Mouse (Mus musculus) kidney, embryonic 15.5 days (tissue): ENCODE measurements around the gene Map3k10. TPM values are rescaled to one million over a fixed set of nuclear protein-coding genes. Genes with fewer than 3 reads are reported as not detected.

ENCODE experiments used
- ATAC-seq: fragments of 200-750 bp; cut with Nextera tagmentation; replicated peaks from 2 replicates; pipeline ENCODE4 v1.8.0; 2017; ENCODE audit warnings: moderate TSS enrichment; ENCODE audit not compliant: low FRiP score
- H3K27ac ChIP-seq: fragments of 300-500 bp; sonication (generic); 2 replicates; pipeline ENCODE4 v1.5.1; 2015; ENCODE audit warnings: mild to moderate bottlenecking, inconsistent platforms
- H3K27me3 ChIP-seq: fragments of 300-500 bp; sonication (generic); 2 replicates; pipeline ENCODE4 v1.6.1; 2015; ENCODE audit warnings: inconsistent platforms
- H3K36me3 ChIP-seq: fragments of 300-500 bp; sonication (generic); 2 replicates; pipeline ENCODE4 v1.6.1; 2015; ENCODE audit warnings: inconsistent platforms
- H3K4me1 ChIP-seq: fragments of 300-500 bp; sonication (generic); 2 replicates; pipeline ENCODE4 v1.6.1; 2015; ENCODE audit warnings: inconsistent platforms
- H3K4me2 ChIP-seq: fragments of 300-500 bp; sonication (generic); 2 replicates; pipeline ENCODE4 v1.6.1; 2015; ENCODE audit warnings: moderate library complexity, mild to moderate bottlenecking, inconsistent platforms
- H3K4me3 ChIP-seq: fragments of 300-500 bp; sonication (generic); replicated peaks from 2 replicates; pipeline ENCODE4 v1.5.1; 2015; ENCODE audit warnings: mild to moderate bottlenecking, inconsistent platforms
- H3K9ac ChIP-seq: fragments of 300-500 bp; sonication (generic); 2 replicates; pipeline ENCODE4 v1.6.1; 2015; ENCODE audit warnings: mild to moderate bottlenecking, inconsistent platforms
- H3K9me3 ChIP-seq: fragments of 300-500 bp; sonication (generic); replicated peaks from 2 replicates; pipeline ENCODE4 v1.6.1; 2016; ENCODE audit warnings: inconsistent platforms
- WGBS: fragments of 180-500 bp; shearing (Covaris S2); methylation state at CpG from one replicate; pipeline ENCODE4 v1.1.7; 2015; ENCODE audit warnings: mixed read lengths; 5-methylcytosine and 5-hydroxymethylcytosine counted together
- polyA plus RNA-seq: library from polyadenylated mRNA; unstranded; fragments of >200 nt; fragmentation: Nextera tagmentation; extraction: Ambion mirVana; gene quantifications from 2 replicates; pipeline ENCODE4 v1.2.1, GENCODE M21; 2015

Map3k10 gene
- polyA plus RNA-seq, 1 experiment from 2014 or later, result 7.6 TPM

DNA sequence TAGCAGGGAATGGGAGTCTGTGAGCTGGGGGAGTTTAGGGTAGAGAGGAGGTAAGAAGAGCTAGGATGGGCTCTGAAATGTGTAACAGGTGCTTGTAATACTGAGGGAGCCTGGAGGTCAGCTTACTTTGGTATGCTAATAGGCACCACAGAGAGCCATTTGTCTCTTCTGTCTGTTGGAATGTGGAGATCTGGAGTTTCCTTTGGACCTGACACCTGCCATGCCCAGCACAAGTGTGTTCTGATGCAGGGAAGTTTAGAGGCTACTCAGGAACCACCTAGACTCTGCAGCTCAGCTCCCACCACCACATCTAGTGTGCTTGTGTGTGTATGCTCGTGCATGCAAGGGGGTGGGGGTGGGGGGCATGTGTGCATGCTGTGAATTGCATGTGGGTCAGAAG is 52.2 kb downstream of the Map3k10 start:
- Histone ChIP-seq H3K4me1 (no peaks in the 10 kb centered on the region), H3K27ac (no peak overlapping the region), H3K4me3 (no peak overlapping the region), H3K27me3 (no peaks in the 10 kb centered on the region), H3K36me3 (peaks cover 98% of the 10 kb centered on the region), H3K9ac (no peak overlapping the region), H3K9me3 (no peaks in the 10 kb centered on the region), H3K4me2 (no peak overlapping the region)
- 76% methylated on average over 1 of the region's 1 CpGs for WGBS
- no peak for ATAC-seq

DNA sequence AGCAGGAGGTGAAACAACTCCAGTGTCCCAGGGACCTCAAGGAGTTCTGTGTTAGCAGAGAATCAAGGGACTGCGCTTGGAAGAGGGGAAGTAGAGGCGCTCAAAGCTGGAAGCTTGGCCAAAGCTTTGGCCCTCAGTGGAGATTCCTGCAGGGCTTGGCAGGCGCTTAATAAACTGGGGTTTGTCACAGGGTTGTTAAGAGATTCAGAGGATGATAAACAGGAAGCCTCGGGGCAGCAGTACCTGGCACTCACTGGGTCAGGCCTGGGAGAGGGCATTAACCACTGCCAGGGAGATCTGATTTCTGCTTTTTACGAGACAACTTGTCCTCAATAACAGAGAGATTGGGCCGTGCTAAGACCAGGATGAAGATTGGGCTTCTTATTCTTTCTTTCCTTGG is 53.4 kb downstream of the Map3k10 start:
- no peaks in the 10 kb centered on the region for H3K27me3 ChIP-seq
- peaks cover 98% of the 10 kb centered on the region for H3K36me3 ChIP-seq
- H3K9ac ChIP-seq, result no peak overlapping the region
- ATAC-seq, result no peak
- H3K4me2 ChIP-seq, result no peak overlapping the region
- H3K4me1 ChIP-seq, result no peaks in the 10 kb centered on the region
- H3K4me3 ChIP-seq, result no peak overlapping the region
- H3K27ac ChIP-seq, result no peak overlapping the region
- 72% methylated on average over 6 of the region's 6 CpGs for WGBS
- no peaks in the 10 kb centered on the region for H3K9me3 ChIP-seq

- 83% methylated on average over 8 of the region's 8 CpGs for WGBS
- Histone ChIP-seq H3K9ac (no peak overlapping the region), H3K27me3 (no peaks in the 10 kb centered on the region), H3K27ac (no peak overlapping the region), H3K4me1 (no peaks in the 10 kb centered on the region), H3K4me3 (no peak overlapping the region), H3K36me3 (peaks cover 59% of the 10 kb centered on the region), H3K9me3 (no peaks in the 10 kb centered on the region), H3K4me2 (no peak overlapping the region)
- no peak for ATAC-seq
Observed at GRCm38 (mm10) chr7:27613751-27614499, 60.5 kb downstream of the Map3k10 start.

GRCm38 (mm10) chr7:27612940-27613339 is 61.5 kb downstream of the Map3k10 start:
- peaks cover 3% of the 10 kb centered on the region for H3K4me1 ChIP-seq
- no peak overlapping the region for H3K4me3 ChIP-seq
- peaks cover 58% of the 10 kb centered on the region for H3K36me3 ChIP-seq
- H3K27ac ChIP-seq, result no peak overlapping the region
- WGBS, result 80% methylated on average over 4 of the region's 4 CpGs
- ATAC-seq, result no peak
- H3K9ac ChIP-seq, result no peak overlapping the region
- no peaks in the 10 kb centered on the region for H3K27me3 ChIP-seq
- H3K9me3 ChIP-seq, result no peaks in the 10 kb centered on the region
- no peak overlapping the region for H3K4me2 ChIP-seq

DNA sequence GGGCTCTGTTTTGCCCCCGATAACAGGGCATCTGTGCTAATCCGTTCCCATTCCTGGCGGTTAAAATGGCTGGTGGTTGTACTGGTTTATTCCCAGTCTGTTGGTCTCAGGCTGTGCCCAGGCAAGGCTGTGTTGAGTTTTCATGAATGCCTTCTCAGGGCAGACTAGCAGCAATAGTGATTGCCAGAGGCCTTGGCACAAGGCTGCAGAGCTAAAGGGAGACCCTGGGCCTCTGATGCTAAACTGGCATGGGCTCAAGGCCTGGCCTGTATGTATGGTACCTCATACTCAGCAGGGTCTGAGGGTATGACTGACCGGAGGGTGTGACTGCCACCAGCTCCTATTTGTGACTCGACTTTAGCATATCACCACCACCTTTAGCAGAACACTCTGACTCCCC is 63.5 kb downstream of the Map3k10 start:
- WGBS, result 91% methylated on average over 5 of the region's 5 CpGs
- H3K9me3 ChIP-seq, result no peaks in the 10 kb centered on the region
- peaks cover 37% of the 10 kb centered on the region for H3K36me3 ChIP-seq
- H3K4me1 ChIP-seq, result peaks cover 23% of the 10 kb centered on the region
- no peak overlapping the region for H3K27ac ChIP-seq
- no peak for ATAC-seq
- no peak overlapping the region for H3K4me2 ChIP-seq
- H3K9ac ChIP-seq, result no peak overlapping the region
- no peak overlapping the region for H3K4me3 ChIP-seq
- H3K27me3 ChIP-seq, result no peaks in the 10 kb centered on the region

GRCm38 (mm10) chr7:27610370-27610769 is 64.0 kb downstream of the Map3k10 start:
- H3K9me3 ChIP-seq, result no peaks in the 10 kb centered on the region
- H3K27ac ChIP-seq, result no peak overlapping the region
- H3K36me3 ChIP-seq, result peaks cover 34% of the 10 kb centered on the region
- H3K4me1 ChIP-seq, result peaks cover 28% of the 10 kb centered on the region
- no peak overlapping the region for H3K9ac ChIP-seq
- 94% methylated on average over 3 of the region's 3 CpGs for WGBS
- H3K27me3 ChIP-seq, result no peaks in the 10 kb centered on the region
- no peak overlapping the region for H3K4me3 ChIP-seq
- ATAC-seq, result no peak
- no peak overlapping the region for H3K4me2 ChIP-seq

DNA sequence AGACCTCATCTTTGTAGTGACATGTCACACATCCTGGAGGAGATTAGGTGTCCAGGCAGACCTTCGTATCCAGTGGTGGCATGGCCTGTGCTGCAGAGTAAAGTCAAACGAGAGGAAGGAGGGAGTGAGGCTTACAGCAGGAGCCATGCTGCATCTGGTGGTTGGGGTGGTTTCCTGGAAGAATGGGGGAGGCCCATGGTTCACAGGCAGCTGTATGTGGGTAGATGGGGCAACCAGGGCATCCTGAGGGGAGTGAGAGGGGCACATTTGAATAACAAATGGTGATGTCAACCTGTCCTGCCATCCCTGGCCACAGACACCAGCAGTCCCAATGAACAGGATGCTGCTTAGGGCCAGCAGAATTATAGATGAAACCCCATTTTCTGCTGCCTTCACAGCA is 64.7 kb downstream of the Map3k10 start:
- WGBS, result 84% methylated on average over 2 of the region's 2 CpGs
- no peak overlapping the region for H3K27ac ChIP-seq
- H3K4me3 ChIP-seq, result no peak overlapping the region
- no peaks in the 10 kb centered on the region for H3K9me3 ChIP-seq
- no peak overlapping the region for H3K9ac ChIP-seq
- no peak overlapping the region for H3K4me2 ChIP-seq
- H3K36me3 ChIP-seq, result peaks cover 34% of the 10 kb centered on the region
- no peak for ATAC-seq
- no peaks in the 10 kb centered on the region for H3K27me3 ChIP-seq
- H3K4me1 ChIP-seq, result peaks cover 35% of the 10 kb centered on the region

- peaks cover 39% of the 10 kb centered on the region for H3K4me1 ChIP-seq
- H3K27me3 ChIP-seq, result no peaks in the 10 kb centered on the region
- peaks cover 34% of the 10 kb centered on the region for H3K36me3 ChIP-seq
- ATAC-seq, result no peak
- H3K4me3 ChIP-seq, result no peak overlapping the region
- no peaks in the 10 kb centered on the region for H3K9me3 ChIP-seq
- H3K9ac ChIP-seq, result no peak overlapping the region
- no peak overlapping the region for H3K27ac ChIP-seq
- H3K4me2 ChIP-seq, result no peak overlapping the region
- 92% methylated on average over 4 of the region's 4 CpGs for WGBS
Observed at GRCm38 (mm10) chr7:27609285-27609684, 65.1 kb downstream of the Map3k10 start.

- Histone ChIP-seq H3K4me3 (no peak overlapping the region), H3K9me3 (no peaks in the 10 kb centered on the region), H3K4me1 (peaks cover 42% of the 10 kb centered on the region), H3K27me3 (no peaks in the 10 kb centered on the region), H3K9ac (no peak overlapping the region), H3K4me2 (no peak overlapping the region), H3K36me3 (peaks cover 34% of the 10 kb centered on the region), H3K27ac (no peak overlapping the region)
- 86% methylated on average over 3 of the region's 3 CpGs for WGBS
- ATAC-seq, result no peak
Observed at GRCm38 (mm10) chr7:27608130-27608529, 66.3 kb downstream of the Map3k10 start.

- peaks cover 42% of the 10 kb centered on the region for H3K4me1 ChIP-seq
- no peak overlapping the region for H3K4me3 ChIP-seq
- H3K36me3 ChIP-seq, result peaks cover 37% of the 10 kb centered on the region
- no peak overlapping the region for H3K4me2 ChIP-seq
- H3K9ac ChIP-seq, result no peak overlapping the region
- no peaks in the 10 kb centered on the region for H3K9me3 ChIP-seq
- WGBS, result 22% methylated on average over 5 of the region's 5 CpGs
- H3K27ac ChIP-seq, result no peak overlapping the region
- ATAC-seq, result no peak
- no peaks in the 10 kb centered on the region for H3K27me3 ChIP-seq
Observed at GRCm38 (mm10) chr7:27607580-27607979, 66.8 kb downstream of the Map3k10 start.

- ATAC-seq, result peak; percentile 63; the same call in 1 of the 2 replicates
- Histone ChIP-seq H3K4me3 (no peak overlapping the region), H3K4me2 (no peak overlapping the region; the same call in 1 of the 2 replicates), H3K9ac (no peak overlapping the region; the same call in 1 of the 2 replicates), H3K27ac (peak overlapping the region; percentile 59), H3K9me3 (no peaks in the 10 kb centered on the region), H3K27me3 (no peaks in the 10 kb centered on the region), H3K4me1 (peaks cover 44% of the 10 kb centered on the region), H3K36me3 (peaks cover 38% of the 10 kb centered on the region)
- WGBS, result 37% methylated on average over 10 of the region's 10 CpGs
Observed at GRCm38 (mm10) chr7:27606481-27607254, 67.7 kb downstream of the Map3k10 start.
